Mouse (Mus musculus) kidney, embryonic 14.5 days (tissue): Measurements from ENCODE around the gene Vav3. TPM values are rescaled to one million over a fixed set of nuclear protein-coding genes. Genes with fewer than 3 reads are reported as not detected.

Experiments used
- ATAC-seq: fragments of 200-750 bp; cut with Nextera tagmentation; 2 replicates; pipeline ENCODE4 v1.8.0; 2017; ENCODE audit warnings: moderate number of reproducible peaks, mild to moderate bottlenecking, moderate TSS enrichment, moderate library complexity; ENCODE audit not compliant: low FRiP score, low TSS enrichment
- H3K27ac ChIP-seq: fragments of 300-500 bp; sonication (generic); 2 replicates; pipeline ENCODE4 v1.5.1; 2014; ENCODE audit warnings: low read depth, mild to moderate bottlenecking, low read length, moderate library complexity, mixed read lengths
- H3K27me3 ChIP-seq: fragments of 300-500 bp; sonication (generic); 2 replicates; pipeline ENCODE4 v1.6.1; 2014; ENCODE audit warnings: mild to moderate bottlenecking, low read length; ENCODE audit not compliant: control insufficient read depth, insufficient read depth
- H3K36me3 ChIP-seq: fragments of 300-500 bp; sonication (generic); 2 replicates; pipeline ENCODE4 v1.6.1; 2014; ENCODE audit warnings: low read length, mixed read lengths; ENCODE audit not compliant: control insufficient read depth, insufficient read depth
- H3K4me1 ChIP-seq: fragments of 300-500 bp; sonication (generic); 2 replicates; pipeline ENCODE4 v1.6.1; 2014; ENCODE audit warnings: low read length, mixed read lengths; ENCODE audit not compliant: control insufficient read depth, insufficient read depth
- H3K4me2 ChIP-seq: fragments of 300-500 bp; sonication (generic); replicated peaks from 2 replicates; pipeline ENCODE4 v1.6.1; 2014; ENCODE audit warnings: low read depth, mild to moderate bottlenecking, low read length
- H3K4me3 ChIP-seq: fragments of 300-500 bp; sonication (generic); 2 replicates; pipeline ENCODE4 v1.5.1; 2014; ENCODE audit warnings: mild to moderate bottlenecking, low read length
- H3K9ac ChIP-seq: fragments of 300-500 bp; sonication (generic); 2 replicates; pipeline ENCODE4 v1.6.1; 2014; ENCODE audit warnings: low read depth, mild to moderate bottlenecking, low read length, moderate library complexity
- H3K9me3 ChIP-seq: fragments of 300-500 bp; sonication (generic); 2 replicates; pipeline ENCODE4 v1.6.1; 2016; ENCODE audit warnings: low read length; ENCODE audit not compliant: control insufficient read depth
- WGBS: fragments of 180-500 bp; shearing (Covaris S2); extraction: QIAGEN DNeasy Blood & Tissue Kit; methylation state at CpG from one replicate; pipeline ENCODE4 v1.1.7; 2014; 5-methylcytosine and 5-hydroxymethylcytosine counted together
- polyA plus RNA-seq: library from polyadenylated mRNA; unstranded; fragments of >200 nt; fragmentation: Nextera tagmentation; extraction: Ambion mirVana; gene quantifications from 2 replicates; pipeline ENCODE4 v1.2.1, GENCODE M21; 2014

The Vav3 gene
- polyA plus RNA-seq, 1 experiment from 2014 or later = 25.7 TPM

DNA sequence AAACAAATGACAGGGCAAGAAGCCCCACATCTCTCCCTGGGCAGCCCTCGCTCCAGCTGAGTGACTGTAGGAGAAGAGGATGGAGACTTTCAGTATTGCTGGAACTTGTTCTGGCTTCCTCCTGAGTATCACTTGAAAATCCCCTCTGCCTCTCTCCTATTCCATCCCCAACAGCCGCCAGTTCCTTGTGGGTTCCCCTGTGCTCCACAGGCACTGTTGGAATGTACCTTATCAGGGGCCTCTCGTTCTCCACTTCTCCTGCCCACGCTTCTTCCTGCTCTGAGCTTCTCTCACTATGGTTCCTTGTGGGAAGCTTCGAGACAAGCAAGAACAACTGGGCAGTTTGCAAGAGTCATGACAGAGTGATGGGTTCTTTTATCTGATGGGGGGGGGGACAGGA is 23.1 kb downstream of the Vav3 start:
- Histone ChIP-seq H3K27ac (no peak overlapping the region), H3K4me1 (peaks cover 8% of the 10 kb centered on the region; the same call in 1 of the 2 replicates), H3K9ac (no peak overlapping the region), H3K9me3 (no peaks in the 10 kb centered on the region), H3K27me3 (no peaks in the 10 kb centered on the region), H3K36me3 (no peaks in the 10 kb centered on the region), H3K4me2 (no peak overlapping the region), H3K4me3 (no peak overlapping the region)
- no peak for ATAC-seq
- WGBS = 63% methylated on average over 5 of the region's 5 CpGs

DNA sequence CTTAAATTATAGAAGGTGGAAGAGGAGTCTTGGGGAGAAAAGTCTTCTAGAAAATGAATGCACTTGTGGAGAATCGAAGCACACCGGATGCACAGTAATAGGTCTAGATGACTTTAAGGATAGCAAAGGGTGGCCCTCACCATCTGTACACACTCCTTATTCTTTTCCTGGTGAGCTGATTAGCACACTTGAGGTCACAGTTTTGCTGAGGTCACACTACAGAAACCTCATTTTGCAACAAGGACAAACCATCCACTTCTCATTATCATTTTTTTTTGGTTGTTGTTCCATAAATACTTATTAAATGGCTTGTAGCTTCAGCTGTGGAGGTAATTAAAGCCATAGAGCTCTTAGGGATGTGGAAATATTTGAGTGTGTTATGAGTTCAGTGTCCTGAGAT is 25.4 kb downstream of the Vav3 start:
- Histone ChIP-seq H3K4me2 (no peak overlapping the region), H3K36me3 (no peaks in the 10 kb centered on the region), H3K9me3 (no peaks in the 10 kb centered on the region), H3K4me1 (peaks cover 8% of the 10 kb centered on the region; the same call in 1 of the 2 replicates), H3K9ac (no peak overlapping the region), H3K4me3 (no peak overlapping the region), H3K27ac (no peak overlapping the region), H3K27me3 (no peaks in the 10 kb centered on the region)
- 83% methylated on average over 2 of the region's 2 CpGs for WGBS
- no peak for ATAC-seq

DNA sequence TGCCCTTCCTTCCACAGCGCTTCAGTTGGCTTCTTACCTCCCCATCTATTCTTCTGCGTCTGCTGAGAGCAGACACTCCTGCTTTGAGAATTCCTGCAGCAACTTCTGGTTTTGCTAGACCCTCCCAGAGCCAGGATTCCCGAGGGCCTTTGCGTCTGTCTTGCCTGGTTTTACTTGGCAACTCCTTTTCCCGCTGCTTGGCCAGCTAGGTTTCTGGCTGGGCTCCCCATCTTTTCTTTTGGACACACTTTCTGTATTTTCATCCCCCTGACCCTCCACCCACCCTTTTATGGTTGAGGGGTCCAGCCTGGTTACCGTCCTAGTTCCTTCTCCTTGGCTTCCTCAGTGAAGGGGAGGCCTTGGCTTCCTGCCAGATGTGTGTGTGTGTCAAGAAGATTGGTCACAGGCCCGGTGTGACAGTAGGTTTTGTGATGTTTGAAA is 26.0 kb downstream of the Vav3 start:
- WGBS = 50% methylated on average over 7 of the region's 7 CpGs
- Histone ChIP-seq H3K9ac (no peak overlapping the region), H3K27me3 (no peaks in the 10 kb centered on the region), H3K27ac (no peak overlapping the region), H3K4me2 (no peak overlapping the region), H3K36me3 (no peaks in the 10 kb centered on the region), H3K4me1 (peaks cover 8% of the 10 kb centered on the region; the same call in 1 of the 2 replicates), H3K9me3 (no peaks in the 10 kb centered on the region), H3K4me3 (no peak overlapping the region)
- ATAC-seq = 0 out of 2 replicates have a peak, but pooled peaks have one; percentile 28

DNA sequence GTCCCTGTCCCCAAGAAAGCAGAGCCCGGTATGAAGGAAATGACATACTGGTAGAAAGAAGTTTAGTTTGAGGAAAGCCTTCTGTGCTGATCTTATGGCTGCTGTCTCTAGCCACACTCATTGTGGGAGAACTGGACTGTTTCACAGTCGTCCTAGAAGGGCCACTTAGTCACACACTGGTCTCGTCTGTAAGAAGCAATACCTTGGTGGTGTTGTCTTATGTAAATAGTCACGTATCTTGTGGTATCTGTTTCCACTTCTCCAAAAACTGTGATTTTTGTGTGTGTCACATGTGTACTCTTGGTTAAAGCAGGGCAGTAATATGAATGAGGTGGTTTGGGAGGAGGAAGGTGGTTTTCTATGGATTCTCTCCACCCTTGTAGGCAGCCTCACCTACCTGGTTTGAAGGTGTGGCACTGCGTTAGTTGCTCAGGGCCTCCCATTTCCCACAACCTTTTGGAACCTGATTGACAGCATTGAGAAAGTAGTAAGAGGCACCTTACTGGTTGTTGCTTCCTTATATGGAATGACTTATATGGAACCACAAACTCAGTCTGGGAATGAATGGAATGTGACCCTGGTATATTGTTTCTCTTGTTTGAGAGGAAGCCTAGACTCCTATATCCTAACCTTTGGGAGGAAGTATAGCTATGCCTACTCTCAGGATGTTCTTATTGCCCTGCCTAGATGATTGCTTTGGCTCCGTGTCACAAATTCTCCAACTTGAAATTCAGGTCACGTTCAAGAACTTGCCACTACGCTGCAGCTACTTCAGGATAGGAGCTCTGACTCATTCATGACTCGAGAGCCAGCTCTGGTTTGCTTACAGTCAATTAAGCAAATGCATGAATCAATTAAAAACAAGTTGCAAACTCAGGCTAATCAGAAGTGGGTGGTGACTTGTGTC is 28.2 kb downstream of the Vav3 start:
- peaks cover 8% of the 10 kb centered on the region; the same call in 1 of the 2 replicates for H3K4me1 ChIP-seq
- H3K4me2 ChIP-seq = no peak overlapping the region
- H3K4me3 ChIP-seq = no peak overlapping the region
- no peak overlapping the region for H3K9ac ChIP-seq
- H3K27me3 ChIP-seq = no peaks in the 10 kb centered on the region
- ATAC-seq = no peak
- no peak overlapping the region for H3K27ac ChIP-seq
- no peaks in the 10 kb centered on the region for H3K36me3 ChIP-seq
- no peaks in the 10 kb centered on the region for H3K9me3 ChIP-seq
- WGBS = 71% methylated on average over 9 of the region's 9 CpGs

DNA sequence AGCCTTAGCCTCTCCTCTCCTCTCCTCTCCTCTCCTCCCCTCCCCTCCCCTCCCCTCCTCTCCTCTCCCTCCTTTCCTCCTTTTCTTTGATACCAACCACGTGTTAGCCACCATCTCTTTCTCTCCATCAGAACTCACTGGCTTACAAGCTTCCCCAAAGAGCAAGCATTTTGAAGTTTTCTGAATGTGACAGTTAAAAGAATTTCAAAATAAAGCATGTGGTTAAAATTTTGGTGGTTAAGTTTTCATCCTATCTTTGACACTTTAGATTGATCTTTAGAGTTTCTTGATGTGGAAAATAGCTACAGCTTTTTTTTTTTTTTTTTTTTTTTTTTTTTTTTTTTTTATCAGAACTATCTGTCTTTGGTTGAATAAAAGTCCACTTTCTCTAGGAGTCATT is 31.1 kb downstream of the Vav3 start:
- Histone ChIP-seq H3K9ac (no peak overlapping the region), H3K4me3 (no peak overlapping the region), H3K27ac (no peak overlapping the region), H3K4me2 (no peak overlapping the region), H3K36me3 (no peaks in the 10 kb centered on the region), H3K27me3 (no peaks in the 10 kb centered on the region), H3K9me3 (no peaks in the 10 kb centered on the region), H3K4me1 (0 out of 2 replicates have a peak, but pooled peaks cover 4% of the 10 kb centered on the region)
- WGBS = no CpG with 5 or more reads among the region's 1 CpGs
- no peak for ATAC-seq

DNA sequence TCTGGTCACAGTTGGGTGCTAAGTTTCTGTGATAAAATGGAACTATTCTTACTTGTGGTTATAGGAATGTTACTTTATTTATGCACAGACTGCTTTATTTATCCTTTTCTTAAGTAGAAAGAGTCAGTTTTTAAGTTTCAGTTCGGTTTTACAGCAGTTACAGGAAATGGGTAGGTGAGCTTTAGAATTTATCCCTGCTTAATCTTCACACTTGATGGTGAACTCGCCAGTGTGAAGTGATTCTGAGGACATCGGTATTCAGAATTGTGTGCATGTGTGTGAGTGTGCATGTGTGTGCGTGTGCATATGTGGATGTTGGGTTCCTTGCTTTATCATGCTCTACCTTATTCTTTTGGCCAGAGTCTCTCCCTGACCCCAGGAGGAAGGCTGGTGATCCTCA is 32.2 kb downstream of the Vav3 start:
- Histone ChIP-seq H3K36me3 (no peaks in the 10 kb centered on the region), H3K27ac (no peak overlapping the region), H3K4me3 (no peak overlapping the region), H3K4me2 (no peak overlapping the region), H3K9me3 (no peaks in the 10 kb centered on the region), H3K27me3 (no peaks in the 10 kb centered on the region), H3K4me1 (0 out of 2 replicates have a peak, but pooled peaks cover 4% of the 10 kb centered on the region), H3K9ac (no peak overlapping the region)
- WGBS = 88% methylated on average over 4 of the region's 4 CpGs
- no peak for ATAC-seq

DNA sequence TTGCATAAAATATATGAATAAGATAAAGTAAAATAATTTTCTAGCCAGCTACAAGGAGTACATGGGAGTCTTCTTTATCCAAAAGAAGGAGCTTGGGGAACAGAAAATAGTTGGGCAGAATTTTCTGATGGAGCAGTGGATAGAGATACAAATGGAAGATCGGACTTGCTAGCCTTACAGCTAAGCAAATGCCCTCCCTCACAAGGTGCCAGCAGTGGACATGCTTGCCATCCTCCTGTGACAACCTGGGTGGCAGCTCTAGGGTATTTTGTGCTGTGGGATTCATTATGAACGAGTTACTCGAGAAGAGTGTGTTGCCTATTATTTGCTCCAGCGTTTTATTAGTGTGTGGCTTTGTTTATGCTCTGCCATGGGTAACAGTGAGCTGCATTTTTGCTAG is 37.8 kb downstream of the Vav3 start:
- Histone ChIP-seq H3K4me3 (no peak overlapping the region), H3K27me3 (no peaks in the 10 kb centered on the region), H3K9ac (no peak overlapping the region), H3K27ac (no peak overlapping the region), H3K36me3 (no peaks in the 10 kb centered on the region), H3K9me3 (no peaks in the 10 kb centered on the region), H3K4me1 (no peaks in the 10 kb centered on the region), H3K4me2 (no peak overlapping the region)
- ATAC-seq = no peak
- WGBS = 78% methylated on average over 4 of the region's 4 CpGs

DNA sequence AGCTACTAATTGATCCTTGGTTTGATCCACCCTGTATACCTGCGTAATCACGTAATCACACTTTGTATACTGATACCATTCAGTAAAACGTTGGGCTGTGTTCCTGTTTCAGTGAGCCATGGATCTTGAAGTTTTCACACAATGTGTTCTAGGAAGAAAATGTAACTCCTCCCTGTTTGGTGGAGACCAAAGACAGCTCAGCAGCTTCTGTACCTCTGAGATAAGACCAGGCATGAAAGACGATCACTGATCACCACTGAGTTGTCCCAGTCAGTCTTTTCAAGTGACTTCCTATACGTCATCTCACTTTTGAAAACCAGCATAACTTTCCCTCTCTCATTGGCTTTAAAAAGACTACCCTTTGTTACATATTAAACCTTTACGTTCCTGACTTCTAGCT is 38.2 kb downstream of the Vav3 start:
- WGBS = 79% methylated on average over 6 of the region's 6 CpGs
- Histone ChIP-seq H3K9me3 (no peaks in the 10 kb centered on the region), H3K4me2 (no peak overlapping the region), H3K4me1 (no peaks in the 10 kb centered on the region), H3K36me3 (no peaks in the 10 kb centered on the region), H3K27me3 (no peaks in the 10 kb centered on the region), H3K27ac (no peak overlapping the region), H3K4me3 (no peak overlapping the region), H3K9ac (no peak overlapping the region)
- ATAC-seq = no peak

DNA sequence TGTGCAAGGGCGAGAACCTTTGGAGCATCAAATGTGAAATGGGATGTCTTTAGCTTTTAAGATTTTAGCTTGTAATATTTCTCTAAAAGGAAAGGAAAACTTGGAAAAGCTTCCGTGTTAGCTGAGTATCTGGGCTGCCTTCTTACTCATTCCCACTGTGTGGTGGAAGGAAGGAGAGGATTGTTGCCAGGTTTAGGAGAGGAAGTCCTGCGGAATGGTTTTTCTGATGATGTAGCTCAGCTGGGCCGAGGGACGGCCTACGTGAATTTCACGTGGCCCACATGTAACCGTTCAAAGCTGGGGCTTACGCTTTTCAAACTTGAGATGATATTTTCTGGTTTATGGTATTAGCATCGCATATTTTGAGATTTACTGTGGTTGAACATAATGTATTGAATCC is 48.3 kb downstream of the Vav3 start:
- no peak overlapping the region for H3K9ac ChIP-seq
- ATAC-seq = no peak
- no peak overlapping the region for H3K4me3 ChIP-seq
- WGBS = 86% methylated on average over 10 of the region's 10 CpGs
- H3K27ac ChIP-seq = no peak overlapping the region
- no peaks in the 10 kb centered on the region for H3K27me3 ChIP-seq
- no peaks in the 10 kb centered on the region for H3K9me3 ChIP-seq
- 0 out of 2 replicates have a peak, but pooled peaks cover 4% of the 10 kb centered on the region for H3K4me1 ChIP-seq
- no peak overlapping the region for H3K4me2 ChIP-seq
- H3K36me3 ChIP-seq = no peaks in the 10 kb centered on the region
